Mouse (Mus musculus): ENCODE data around the gene Ubqln3. TPM values are rescaled to one million over a fixed set of nuclear protein-coding genes. Genes with fewer than 3 reads are reported as not detected.

The Ubqln3 gene
- polyA plus RNA-seq (2017; shearing (Covaris generic)): not detected

GRCm38 (mm10) chr7:104143179-104143578, at the start of gene Ubqln3:
Ubqln3 (minus strand) TSS chr7:104143279.

GRCm38 (mm10) chr7:104183292-104183691, 40.2 kb upstream of the Ubqln3 start, which contains the start of gene Olfr648:
Olfr648 (minus strand) TSS chr7:104183392.

GRCm38 (mm10) chr7:104150456-104150855, 7.4 kb upstream of the Ubqln3 start, which contains the start of gene Ubqlnl:
Ubqlnl (minus strand) TSS chr7:104150556.

GRCm38 (mm10) chr7:104137305-104137704, 5.8 kb downstream of the Ubqln3 start, which contains the start of gene Olfr643:
Olfr643 (minus strand) TSS chr7:104137405.

GRCm38 (mm10) chr7:104129726-104130125, 13.4 kb downstream of the Ubqln3 start, which contains the start of gene Ubqln5:
Ubqln5 (minus strand) TSS chr7:104129826.

GRCm38 (mm10) chr7:104104757-104104972, 38.4 kb downstream of the Ubqln3 start, which contains the start of gene Olfr646:
Olfr646 (plus strand) TSS chr7:104104873.

Other genes with a start within 250 kb of the Ubqln3 start
- not detected for gene Olfr64, start 248.8 kb downstream of the Ubqln3 start, polyA plus RNA-seq (2017; shearing (Covaris generic))
- gene Olfr65, start 239.8 kb downstream of the Ubqln3 start, polyA plus RNA-seq (2017; shearing (Covaris generic)): not detected
- not detected for gene Olfr631, start 214.5 kb downstream of the Ubqln3 start, polyA plus RNA-seq (2017; shearing (Covaris generic))
- gene Olfr632, start 208.9 kb downstream of the Ubqln3 start, polyA plus RNA-seq (2017; shearing (Covaris generic)): 0.43 TPM
- gene Olfr633, start 198.8 kb downstream of the Ubqln3 start, polyA plus RNA-seq (2017; shearing (Covaris generic)): not detected
- 0.09 TPM for gene Olfr635, start 172.1 kb downstream of the Ubqln3 start, polyA plus RNA-seq (2017; shearing (Covaris generic))
- gene Olfr638, start 144.5 kb downstream of the Ubqln3 start, polyA plus RNA-seq (2017; shearing (Covaris generic)): not detected
- not detected for gene Olfr639, start 126.0 kb downstream of the Ubqln3 start, polyA plus RNA-seq (2017; shearing (Covaris generic))
- gene Olfr640, start 117.7 kb downstream of the Ubqln3 start, polyA plus RNA-seq (2017; shearing (Covaris generic)): not detected
- not detected for gene Olfr641, start 107.8 kb downstream of the Ubqln3 start, polyA plus RNA-seq (2017; shearing (Covaris generic))
- gene Olfr642, start 90.6 kb downstream of the Ubqln3 start, polyA plus RNA-seq (2017; shearing (Covaris generic)): not detected
- gene 4930516K23Rik, start 81.8 kb downstream of the Ubqln3 start, polyA plus RNA-seq (2017; shearing (Covaris generic)): 0.72 TPM
- not detected for gene Olfr644, start 71.4 kb downstream of the Ubqln3 start, polyA plus RNA-seq (2017; shearing (Covaris generic))
- not detected for gene Olfr645, start 57.8 kb downstream of the Ubqln3 start, polyA plus RNA-seq (2017; shearing (Covaris generic))
- gene Olfr646, start 38.4 kb downstream of the Ubqln3 start, polyA plus RNA-seq (2017; shearing (Covaris generic)): 0.96 TPM
- not detected for gene Ubqln5, start 13.5 kb downstream of the Ubqln3 start, polyA plus RNA-seq (2017; shearing (Covaris generic))
- gene Olfr643, start 5.9 kb downstream of the Ubqln3 start, polyA plus RNA-seq (2017; shearing (Covaris generic)): not detected
- gene Ubqlnl, start 7.3 kb upstream of the Ubqln3 start, polyA plus RNA-seq (2017; shearing (Covaris generic)): not detected
- gene Olfm5, start 21.6 kb upstream of the Ubqln3 start, polyA plus RNA-seq (2017; shearing (Covaris generic)): not detected
- not detected for gene Olfr648, start 40.1 kb upstream of the Ubqln3 start, polyA plus RNA-seq (2017; shearing (Covaris generic))
- gene Olfr649, start 52.7 kb upstream of the Ubqln3 start, polyA plus RNA-seq (2017; shearing (Covaris generic)): not detected
- 2.3 TPM for gene Trim6, start 75.5 kb upstream of the Ubqln3 start, polyA plus RNA-seq (2017; shearing (Covaris generic))
- 33.2 TPM for gene Trim34a, start 101.2 kb upstream of the Ubqln3 start, polyA plus RNA-seq (2017; shearing (Covaris generic))
- 20.3 TPM for gene Trim5, start 144.8 kb upstream of the Ubqln3 start, polyA plus RNA-seq (2017; shearing (Covaris generic))
- 118 TPM for gene Trim12a, start 172.2 kb upstream of the Ubqln3 start, polyA plus RNA-seq (2017; shearing (Covaris generic))
- 0.68 TPM for gene Trim34b, start 186.2 kb upstream of the Ubqln3 start, polyA plus RNA-seq (2017; shearing (Covaris generic))
- 10.2 TPM for gene Trim12c, start 210.1 kb upstream of the Ubqln3 start, polyA plus RNA-seq (2017; shearing (Covaris generic))
- gene Trim30b, start 226.6 kb upstream of the Ubqln3 start, polyA plus RNA-seq (2017; shearing (Covaris generic)): 0.46 TPM

Data from effector memory CD4-positive, alpha-beta T cell, adult 7 months (primary cell).